Comparison of ENCODE assay signal across 8 mouse cellular contexts in genomic region chr6:115995531-115995941, GRCm38 (mm10). TPM values are rescaled to one million over a fixed set of nuclear protein-coding genes. Genes with fewer than 3 reads are reported as not detected.
A peak's percentile ranks its signal among the peaks of the same experiment; 100 is the strongest.
DNase-seq lines count a peak whose midpoint lies in the region; ATAC-seq and TF ChIP-seq lines count a peak whose summit lies in the region.

No protein-coding gene starts in this region.

- peak overlapping the region; percentile 82 for H3K4me2 ChIP-seq in kidney, postnatal 0 days (ENCODE audit: low read length)
- peak overlapping the region; percentile 85 for H3K4me2 ChIP-seq in hindbrain, postnatal 0 days (ENCODE audit: low read depth, low read length)

- no peak for TF ChIP-seq POLR2A in bone marrow macrophage, adult 2 months (IDR thresholded peaks at IDR 0.05; ENCODE audit: borderline replicate concordance, low read depth, low read length)

- DNase-seq in kidney, postnatal 0 days (ENCODE audit: low spot score): no peak
- no peak for DNase-seq in kidney, adult 11 months
- no peak for DNase-seq in hindbrain, postnatal 0 days (ENCODE audit: low spot score)
- peak; percentile 44 for DNase-seq in naive thymus-derived CD4-positive, alpha-beta T cell, adult 2 months (ENCODE audit: low read depth)
- DNase-seq in Muller cell, postnatal 12 days (ENCODE audit: inconsistent ontology term): no peak
- no peak for DNase-seq in left cerebral cortex, adult 8-10 months (ENCODE audit: low spot score in 2 of 2)
- DNase-seq in ovary, postnatal 36 days (ENCODE audit: low spot score): no peak

- H3K9ac ChIP-seq in kidney, postnatal 0 days (ENCODE audit: low read depth, low read length): no peak overlapping the region
- H3K9ac ChIP-seq in hindbrain, postnatal 0 days (replicated peaks; ENCODE audit: low read length): no peak overlapping the region

- H3K4me1 ChIP-seq in kidney, postnatal 0 days (replicated peaks; ENCODE audit: insufficient read depth, low read length): peaks cover 31% of the 10 kb centered on the region; the same call in 1 of the 2 replicates
- peaks cover 29% of the 10 kb centered on the region for H3K4me1 ChIP-seq in bone marrow macrophage, adult 2 months (ENCODE audit: control insufficient read depth, insufficient read depth, low read length)
- H3K4me1 ChIP-seq in hindbrain, postnatal 0 days (ENCODE audit: insufficient read depth, low read length): no peaks in the 10 kb centered on the region

- peak overlapping the region; percentile 70 for H3K4me3 ChIP-seq in kidney, postnatal 0 days (replicated peaks; ENCODE audit: low read depth, low read length)
- H3K4me3 ChIP-seq in bone marrow macrophage, adult 2 months (ENCODE audit: insufficient read depth, low read length): peak overlapping the region; percentile 38
- no peak overlapping the region for H3K4me3 ChIP-seq in hindbrain, postnatal 0 days (ENCODE audit: low read length)

- 45% methylated on average over 4 of the region's 4 CpGs for WGBS in kidney, postnatal 0 days
- 57% methylated on average over 4 of the region's 4 CpGs for WGBS in hindbrain, postnatal 0 days

- H3K27ac ChIP-seq in kidney, postnatal 0 days: peak overlapping the region; percentile 94
- H3K27ac ChIP-seq in bone marrow macrophage, adult 2 months (ENCODE audit: insufficient read depth, low read depth, low read length): peak overlapping the region; percentile 90
- H3K27ac ChIP-seq in hindbrain, postnatal 0 days: peak overlapping the region; percentile 3; the same call in 1 of the 2 replicates

- H3K27me3 ChIP-seq in kidney, postnatal 0 days (ENCODE audit: insufficient read depth, low read length): no peaks in the 10 kb centered on the region; the same call in 1 of the 2 replicates
- H3K27me3 ChIP-seq in hindbrain, postnatal 0 days (ENCODE audit: insufficient read depth, low read length): peaks cover 6% of the 10 kb centered on the region; the same call in 1 of the 2 replicates

- ATAC-seq in kidney, postnatal 0 days (replicated peaks; ENCODE audit: low FRiP score, low read depth): no peak
- ATAC-seq in hindbrain, postnatal 0 days: no peak

- H3K36me3 ChIP-seq in kidney, postnatal 0 days (ENCODE audit: insufficient read depth, low read length): no peaks in the 10 kb centered on the region
- no peaks in the 10 kb centered on the region for H3K36me3 ChIP-seq in hindbrain, postnatal 0 days (ENCODE audit: insufficient read depth, low read length)

- no peaks in the 10 kb centered on the region for H3K9me3 ChIP-seq in kidney, postnatal 0 days (replicated peaks; ENCODE audit: low read length)
- H3K9me3 ChIP-seq in hindbrain, postnatal 0 days (ENCODE audit: low read length): no peaks in the 10 kb centered on the region

- no peak for TF ChIP-seq CTCF in kidney, postnatal 0 days (IDR thresholded peaks at IDR 0.05; ENCODE audit: low read depth)
- no peak for TF ChIP-seq CTCF in bone marrow macrophage, adult 2 months (IDR thresholded peaks at IDR 0.05; ENCODE audit: low read depth, low read length)
- no peak for TF ChIP-seq CTCF in hindbrain, postnatal 0 days (IDR thresholded peaks at IDR 0.05; ENCODE audit: low read depth)

RNA-seq across cellular contexts. Expression of gene Plxnd1, which starts 0.7 kb away (rescaled TPM):
- polyA plus RNA-seq in kidney, postnatal 0 days (2015; fragmentation: Nextera tagmentation; extraction: Ambion mirVana): 42.3 and 42.4 TPM in 2 replicates
- 205 and 222 TPM in 2 replicates for polyA plus RNA-seq in bone marrow macrophage, adult 2 months (2012; ENCODE audit: insufficient read depth, insufficient read length, missing spikeins)
- total RNA-seq in hindbrain, postnatal 0 days (2014; rRNA removed): 31.2 and 36.1 TPM in 2 replicates
- 6.1 and 8.2 TPM in 2 replicates for polyA plus RNA-seq in hindbrain, postnatal 0 days (2015; fragmentation: Nextera tagmentation; extraction: Ambion mirVana)
- total RNA-seq in left cerebral cortex, adult 8-10 months (2022): 100 to 1,000 TPM in 1 of 4 experiments, 10 to 100 TPM in 3; 91.7 to 106 (median 98.0) TPM

RNA-seq across cellular contexts. Expression of gene H1foo, which starts 50.8 kb away (rescaled TPM):
- not detected in 2 replicates for polyA plus RNA-seq in kidney, postnatal 0 days (2015; fragmentation: Nextera tagmentation; extraction: Ambion mirVana)
- not detected in 2 replicates for polyA plus RNA-seq in bone marrow macrophage, adult 2 months (2012; ENCODE audit: insufficient read depth, insufficient read length, missing spikeins)
- total RNA-seq in hindbrain, postnatal 0 days (2014; rRNA removed): 1.0 TPM in 1 of 2 replicates, not detected in the other
- not detected in 2 replicates for polyA plus RNA-seq in hindbrain, postnatal 0 days (2015; fragmentation: Nextera tagmentation; extraction: Ambion mirVana)
- total RNA-seq in left cerebral cortex, adult 8-10 months (2022): not detected

Comparison
In these comparisons a context has a peak if more than half of its experiments do, and no peak if none do; other contexts are left out.
1. H3K27ac ChIP-seq: peak in every context shown above with its lines; median percentile 94 in kidney, postnatal 0 days; 90 in bone marrow macrophage, adult 2 months; 3 in hindbrain, postnatal 0 days.